Mouse (Mus musculus) forebrain, embryonic 10.5 days (tissue): ENCODE results near the gene Mical3. TPM values are rescaled to one million over a fixed set of nuclear protein-coding genes. Genes with fewer than 3 reads are reported as not detected.

Experiments
- DNase-seq: peaks from one replicate; pipeline ENCODE4 v3.0.0-alpha.2; 2017; ENCODE audit warnings: low spot score; ENCODE audit errors: extremely low spot score
- H3K27ac ChIP-seq: fragments of 300-500 bp; sonication (generic); 2 replicates; pipeline ENCODE4 v1.5.1; 2016; ENCODE audit warnings: mild to moderate bottlenecking
- H3K27me3 ChIP-seq: fragments of 300-500 bp; sonication (generic); 2 replicates; pipeline ENCODE4 v1.6.1; 2016; ENCODE audit warnings: mild to moderate bottlenecking; ENCODE audit not compliant: poor library complexity, severe bottlenecking
- H3K36me3 ChIP-seq: fragments of 300-500 bp; sonication (generic); replicated peaks from 2 replicates; pipeline ENCODE4 v1.6.1; 2016; ENCODE audit warnings: mild to moderate bottlenecking, moderate library complexity
- H3K4me1 ChIP-seq: fragments of 300-500 bp; sonication (generic); 2 replicates; pipeline ENCODE4 v1.6.1; 2016
- H3K4me3 ChIP-seq: fragments of 300-500 bp; sonication (generic); 2 replicates; pipeline ENCODE4 v1.5.1; 2016; ENCODE audit warnings: mild to moderate bottlenecking, moderate library complexity
- H3K9me3 ChIP-seq: fragments of 300-500 bp; sonication (generic); 2 replicates; pipeline ENCODE4 v1.6.1; 2016; ENCODE audit warnings: mild to moderate bottlenecking, moderate library complexity
- WGBS: fragments of 180-500 bp; shearing (Covaris S2); methylation state at CpG from one replicate; pipeline ENCODE4 v1.1.7; 2016; 5-methylcytosine and 5-hydroxymethylcytosine counted together
- polyA plus RNA-seq: library from polyadenylated mRNA; unstranded; fragments of >200 nt; fragmentation: Nextera tagmentation; extraction: Ambion mirVana; gene quantifications from 2 replicates; pipeline ENCODE4 v1.2.1, GENCODE M21; 2016

Mical3 gene
- polyA plus RNA-seq, 1 experiment from 2014 or later, result 9.0 TPM

- no peak for DNase-seq
- Histone ChIP-seq H3K36me3 (peaks cover 24% of the 10 kb centered on the region; the same call in 1 of the 2 replicates), H3K4me1 (no peaks in the 10 kb centered on the region), H3K9me3 (no peaks in the 10 kb centered on the region), H3K4me3 (no peak overlapping the region), H3K27ac (no peak overlapping the region), H3K27me3 (no peaks in the 10 kb centered on the region)
- 95% methylated on average over 9 of the region's 9 CpGs for WGBS
These were observed 185.3 kb downstream of the Mical3 start for GRCm38 (mm10) chr6:120945510-120945909.

- Histone ChIP-seq H3K9me3 (no peaks in the 10 kb centered on the region), H3K4me1 (no peaks in the 10 kb centered on the region), H3K27me3 (no peaks in the 10 kb centered on the region), H3K4me3 (no peak overlapping the region), H3K27ac (no peak overlapping the region), H3K36me3 (peaks cover 12% of the 10 kb centered on the region; the same call in 1 of the 2 replicates)
- 87% methylated on average over 5 of the region's 5 CpGs for WGBS
- DNase-seq, result no peak
These were observed 186.8 kb downstream of the Mical3 start for GRCm38 (mm10) chr6:120943964-120944363.

GRCm38 (mm10) chr6:120943551-120943950, 187.2 kb downstream of the Mical3 start:
- no peaks in the 10 kb centered on the region for H3K27me3 ChIP-seq
- H3K27ac ChIP-seq, result no peak overlapping the region
- no peaks in the 10 kb centered on the region for H3K9me3 ChIP-seq
- H3K4me3 ChIP-seq, result no peak overlapping the region
- DNase-seq, result no peak
- WGBS, result 89% methylated on average over 10 of the region's 10 CpGs
- H3K36me3 ChIP-seq, result peaks cover 12% of the 10 kb centered on the region; the same call in 1 of the 2 replicates
- H3K4me1 ChIP-seq, result no peaks in the 10 kb centered on the region

GRCm38 (mm10) chr6:120943079-120943478, 187.7 kb downstream of the Mical3 start:
- Histone ChIP-seq H3K27me3 (no peaks in the 10 kb centered on the region), H3K9me3 (no peaks in the 10 kb centered on the region), H3K36me3 (peaks cover 12% of the 10 kb centered on the region; the same call in 1 of the 2 replicates), H3K4me1 (peaks cover 4% of the 10 kb centered on the region), H3K27ac (no peak overlapping the region), H3K4me3 (no peak overlapping the region)
- DNase-seq, result no peak
- WGBS, result 81% methylated on average over 2 of the region's 2 CpGs

GRCm38 (mm10) chr6:120941575-120941974, 189.2 kb downstream of the Mical3 start:
- Histone ChIP-seq H3K27me3 (no peaks in the 10 kb centered on the region), H3K9me3 (no peaks in the 10 kb centered on the region), H3K4me3 (no peak overlapping the region), H3K36me3 (peaks cover 6% of the 10 kb centered on the region; the same call in 1 of the 2 replicates), H3K27ac (no peak overlapping the region), H3K4me1 (peaks cover 7% of the 10 kb centered on the region)
- 97% methylated on average over 13 of the region's 13 CpGs for whole genome bisulfite sequencing
- no peak for DNase-seq

- peaks cover 7% of the 10 kb centered on the region for H3K4me1 ChIP-seq
- no peaks in the 10 kb centered on the region for H3K27me3 ChIP-seq
- DNase-seq, result no peak
- peaks cover 6% of the 10 kb centered on the region; the same call in 1 of the 2 replicates for H3K36me3 ChIP-seq
- 89% methylated on average over 7 of the region's 7 CpGs for WGBS
- H3K4me3 ChIP-seq, result no peak overlapping the region
- H3K27ac ChIP-seq, result no peak overlapping the region
- no peaks in the 10 kb centered on the region for H3K9me3 ChIP-seq
These were observed 189.7 kb downstream of the Mical3 start for GRCm38 (mm10) chr6:120941084-120941481.

GRCm38 (mm10) chr6:120940446-120941083, 190.2 kb downstream of the Mical3 start:
- Histone ChIP-seq H3K4me3 (no peak overlapping the region), H3K9me3 (no peaks in the 10 kb centered on the region), H3K27me3 (no peaks in the 10 kb centered on the region), H3K36me3 (peaks cover 2% of the 10 kb centered on the region; the same call in 1 of the 2 replicates), H3K27ac (no peak overlapping the region), H3K4me1 (peaks cover 7% of the 10 kb centered on the region)
- no peak for DNase-seq
- 89% methylated on average over 7 of the region's 7 CpGs for WGBS

GRCm38 (mm10) chr6:120939783-120940182, 191.0 kb downstream of the Mical3 start:
- no peaks in the 10 kb centered on the region for H3K27me3 ChIP-seq
- H3K27ac ChIP-seq, result no peak overlapping the region
- no peak for DNase-seq
- no peaks in the 10 kb centered on the region for H3K9me3 ChIP-seq
- 83% methylated on average over 3 of the region's 3 CpGs for WGBS
- peaks cover 2% of the 10 kb centered on the region; the same call in 1 of the 2 replicates for H3K36me3 ChIP-seq
- H3K4me1 ChIP-seq, result peaks cover 7% of the 10 kb centered on the region
- no peak overlapping the region for H3K4me3 ChIP-seq

GRCm38 (mm10) chr6:120938763-120939450, 191.9 kb downstream of the Mical3 start:
- no peak for DNase-seq

GRCm38 (mm10) chr6:120937999-120938608, 192.7 kb downstream of the Mical3 start:
- peaks cover 15% of the 10 kb centered on the region for H3K36me3 ChIP-seq

More at GRCm38 (mm10) chr6:120938763-120939450, 191.9 kb downstream of the Mical3 start:
- no peak overlapping the region for H3K4me3 ChIP-seq
- peaks cover 7% of the 10 kb centered on the region for H3K4me1 ChIP-seq
- H3K36me3 ChIP-seq, result peaks cover 11% of the 10 kb centered on the region
- H3K27ac ChIP-seq, result no peak overlapping the region
- no peaks in the 10 kb centered on the region for H3K9me3 ChIP-seq
- WGBS, result 94% methylated on average over 12 of the region's 12 CpGs
- H3K27me3 ChIP-seq, result no peaks in the 10 kb centered on the region

GRCm38 (mm10) chr6:120937104-120937617, 193.6 kb downstream of the Mical3 start:
- peaks cover 7% of the 10 kb centered on the region for H3K4me1 ChIP-seq
- peaks cover 25% of the 10 kb centered on the region for H3K36me3 ChIP-seq
- no peak overlapping the region for H3K4me3 ChIP-seq
- H3K27ac ChIP-seq, result no peak overlapping the region
- no peak for DNase-seq
- H3K9me3 ChIP-seq, result no peaks in the 10 kb centered on the region
- no peaks in the 10 kb centered on the region for H3K27me3 ChIP-seq
- WGBS, result 91% methylated on average over 16 of the region's 16 CpGs

More at GRCm38 (mm10) chr6:120937999-120938608, 192.7 kb downstream of the Mical3 start:
- no peak overlapping the region for H3K27ac ChIP-seq
- no peaks in the 10 kb centered on the region for H3K27me3 ChIP-seq
- no peak overlapping the region for H3K4me3 ChIP-seq
- no peaks in the 10 kb centered on the region for H3K9me3 ChIP-seq
- peaks cover 7% of the 10 kb centered on the region for H3K4me1 ChIP-seq
- DNase-seq, result no peak
- 86% methylated on average over 11 of the region's 11 CpGs for WGBS

- H3K9me3 ChIP-seq, result no peaks in the 10 kb centered on the region
- H3K4me3 ChIP-seq, result no peak overlapping the region
- H3K27me3 ChIP-seq, result no peaks in the 10 kb centered on the region
- H3K27ac ChIP-seq, result no peak overlapping the region
- WGBS, result 80% methylated on average over 4 of the region's 4 CpGs
- DNase-seq, result no peak
- peaks cover 29% of the 10 kb centered on the region for H3K36me3 ChIP-seq
- peaks cover 7% of the 10 kb centered on the region for H3K4me1 ChIP-seq
These were observed 196.6 kb downstream of the Mical3 start for GRCm38 (mm10) chr6:120934176-120934575.
